Mouse (Mus musculus) lung, postnatal 36 days (tissue): ENCODE data around the gene Mns1.
A peak's percentile ranks its signal among the peaks of the same experiment; 100 is the strongest.

Experiments used
- DNase-seq: peaks from one replicate; pipeline ENCODE4 v3.0.0; 2022; ENCODE audit warnings: mixed read lengths

Mns1 gene

GRCm38 (mm10) chr9:72479276-72479675 lies 41.5 kb downstream of the Mns1 start:
- DNase-seq: no peak

GRCm38 (mm10) chr9:72488523-72488922 lies 50.7 kb downstream of the Mns1 start:
- no peak for DNase-seq

GRCm38 (mm10) chr9:72489131-72489530 lies 51.3 kb downstream of the Mns1 start:
- DNase-seq: no peak

- peak; percentile 94 for DNase-seq
These were observed 53.9 kb downstream of the Mns1 start for GRCm38 (mm10) chr9:72491559-72492193.

DNA sequence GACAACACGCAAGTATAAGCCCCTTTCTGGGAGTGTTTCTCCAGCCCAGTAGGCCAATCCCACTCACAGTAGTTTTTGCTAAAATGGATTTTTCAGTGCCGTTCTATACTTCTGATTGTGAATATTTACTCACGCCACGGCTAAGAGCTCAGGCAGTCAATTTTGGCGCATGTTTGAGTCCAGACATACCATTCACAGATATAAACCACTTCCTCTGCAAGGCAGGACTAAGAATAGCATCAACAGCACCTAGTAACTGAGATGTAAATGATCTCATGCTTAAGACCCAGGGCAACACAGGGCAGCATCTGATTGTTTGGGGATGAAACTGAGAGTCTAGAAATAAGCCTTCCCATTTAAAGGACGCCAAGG lies 54.4 kb downstream of the Mns1 start, which contains the start of gene Tex9:
Gene Tex9, minus strand, starts transcription at position 19 of the 372 bp plus-strand sequence.
- DNase-seq: peak; percentile 24

DNA sequence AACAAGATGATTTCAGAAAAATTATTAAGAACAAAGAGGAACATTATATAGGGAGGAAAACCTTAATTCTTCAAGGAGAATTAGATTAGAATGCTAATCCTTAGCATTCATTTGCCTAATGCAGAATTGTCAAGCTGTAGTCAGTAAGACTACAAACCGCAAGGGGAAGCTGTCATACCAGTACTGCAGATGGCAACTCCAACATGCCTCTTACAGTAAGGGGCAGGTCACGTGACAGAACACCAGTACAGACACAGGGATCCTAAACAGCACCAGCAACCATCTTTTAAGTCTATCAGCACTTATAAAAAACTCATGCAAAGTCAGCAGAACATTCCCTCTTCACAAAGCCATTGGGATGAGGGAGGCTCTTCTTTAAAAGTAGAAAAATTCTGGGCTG lies 55.7 kb downstream of the Mns1 start:
- DNase-seq: peak; percentile 37

- DNase-seq: no peak
These were observed 56.3 kb downstream of the Mns1 start for GRCm38 (mm10) chr9:72493984-72494685.

- no peak for DNase-seq
These were observed 58.9 kb downstream of the Mns1 start for GRCm38 (mm10) chr9:72496691-72497090.

GRCm38 (mm10) chr9:72497171-72497570 lies 59.4 kb downstream of the Mns1 start:
- DNase-seq: no peak
